Mouse (Mus musculus): ENCODE data around the gene Atp13a3.
"Not testable (repeated sequence)": the region's sequence is repeated elsewhere in the genome, so short reads cannot be mapped to it uniquely, and the experiment has no call there.

Atp13a3 gene

DNA sequence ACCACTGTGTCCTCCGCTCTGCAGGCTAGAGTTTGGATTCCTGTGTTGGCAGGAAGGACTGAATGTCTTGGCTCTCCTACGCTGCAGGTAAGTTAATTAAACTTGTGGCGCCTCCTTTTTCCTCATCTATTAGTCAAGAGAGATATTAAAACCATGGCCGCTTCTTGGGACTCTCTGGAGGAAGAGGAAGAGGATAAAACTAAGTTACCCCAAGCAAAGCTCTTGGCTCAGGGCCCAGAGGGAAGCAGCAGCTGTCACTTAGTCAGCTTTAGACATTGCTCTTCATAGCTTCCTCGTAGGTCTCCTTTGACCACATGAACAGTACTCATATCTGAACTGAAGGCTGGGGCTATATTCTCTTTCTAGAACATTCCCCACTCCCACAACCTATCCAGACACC lies 10.5 kb upstream of the Atp13a3 start:
- in situ Hi-C loops (cut with MboI, MseI), result no loop called here

DNA sequence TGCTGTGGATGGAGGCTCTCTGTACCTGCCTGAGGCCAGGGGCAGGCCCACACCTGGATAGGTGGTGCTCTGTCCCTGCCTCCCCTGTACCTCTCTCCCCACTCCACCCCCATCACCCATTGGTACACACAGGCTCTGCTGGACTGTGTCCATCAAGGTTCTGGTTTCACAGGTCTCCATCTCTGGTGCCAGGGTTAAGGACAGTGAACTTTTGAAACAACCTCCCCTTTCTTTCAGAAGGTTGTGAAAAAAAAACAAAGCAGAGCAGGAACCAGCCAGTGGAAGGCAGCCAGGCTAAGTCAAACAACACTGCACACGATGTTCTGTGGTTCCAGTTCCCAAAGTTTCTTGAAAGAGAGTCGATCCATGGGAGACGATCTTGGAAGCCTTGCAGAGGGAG lies 6.9 kb upstream of the Atp13a3 start:
- in situ Hi-C loops (cut with MboI, MseI), result no loop called here

GRCm38 (mm10) chr16:30410914-30411313 lies 5.1 kb upstream of the Atp13a3 start:
- in situ Hi-C loops (cut with MboI, MseI), result no loop called here

DNA sequence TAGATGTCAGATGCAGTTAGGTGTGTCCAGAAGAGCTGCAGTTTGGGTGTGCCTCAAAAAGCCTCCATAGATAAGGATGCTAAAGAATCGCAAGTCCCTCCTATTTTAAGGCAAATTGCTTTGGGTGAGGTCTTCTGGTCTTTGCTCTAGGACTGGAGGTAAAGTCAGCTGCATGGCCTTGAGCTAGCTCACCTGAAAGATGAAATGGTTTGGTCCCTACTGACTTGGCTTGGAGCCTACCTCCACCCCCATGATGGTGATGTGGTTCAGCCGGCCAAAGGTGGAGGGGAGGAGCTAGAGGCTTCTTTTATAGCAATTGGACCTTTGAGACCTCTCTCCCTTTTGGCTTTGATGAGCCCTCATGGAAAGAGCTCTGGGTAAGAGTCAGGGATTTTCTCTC lies 1.7 kb upstream of the Atp13a3 start:
- in situ Hi-C loops (cut with MboI, MseI), result no loop called here

GRCm38 (mm10) chr16:30403528-30403927 lies 2.2 kb downstream of the Atp13a3 start:
- in situ Hi-C loops (cut with MboI, MseI), result no loop called here

GRCm38 (mm10) chr16:30397127-30398057 lies 8.4 kb downstream of the Atp13a3 start:
- in situ Hi-C loops (cut with MboI, MseI), result no loop called here

DNA sequence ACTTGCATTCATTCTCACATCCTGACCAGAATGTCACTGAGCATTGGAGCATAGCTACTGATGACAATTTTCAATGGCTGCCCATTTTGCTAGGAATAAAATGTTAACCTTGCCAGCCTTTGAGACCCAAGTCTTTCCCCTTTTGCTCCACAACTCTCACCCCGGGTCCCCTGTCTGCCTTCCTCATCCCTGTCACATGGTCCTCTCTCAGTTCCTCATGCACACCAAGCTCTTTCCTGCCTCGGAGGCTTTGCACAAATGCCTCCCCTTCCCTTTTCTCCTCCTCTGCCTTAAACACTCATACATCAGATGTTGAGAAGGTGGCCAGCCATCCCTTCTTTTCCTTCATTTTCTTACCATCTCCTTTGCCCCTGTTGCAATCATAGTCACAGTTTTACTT lies 10.6 kb downstream of the Atp13a3 start:
- in situ Hi-C loops (cut with MboI, MseI), result no loop called here

GRCm38 (mm10) chr16:30390650-30391340 lies 15.0 kb downstream of the Atp13a3 start:
- in situ Hi-C loops (cut with MboI, MseI), result no loop called here

DNA sequence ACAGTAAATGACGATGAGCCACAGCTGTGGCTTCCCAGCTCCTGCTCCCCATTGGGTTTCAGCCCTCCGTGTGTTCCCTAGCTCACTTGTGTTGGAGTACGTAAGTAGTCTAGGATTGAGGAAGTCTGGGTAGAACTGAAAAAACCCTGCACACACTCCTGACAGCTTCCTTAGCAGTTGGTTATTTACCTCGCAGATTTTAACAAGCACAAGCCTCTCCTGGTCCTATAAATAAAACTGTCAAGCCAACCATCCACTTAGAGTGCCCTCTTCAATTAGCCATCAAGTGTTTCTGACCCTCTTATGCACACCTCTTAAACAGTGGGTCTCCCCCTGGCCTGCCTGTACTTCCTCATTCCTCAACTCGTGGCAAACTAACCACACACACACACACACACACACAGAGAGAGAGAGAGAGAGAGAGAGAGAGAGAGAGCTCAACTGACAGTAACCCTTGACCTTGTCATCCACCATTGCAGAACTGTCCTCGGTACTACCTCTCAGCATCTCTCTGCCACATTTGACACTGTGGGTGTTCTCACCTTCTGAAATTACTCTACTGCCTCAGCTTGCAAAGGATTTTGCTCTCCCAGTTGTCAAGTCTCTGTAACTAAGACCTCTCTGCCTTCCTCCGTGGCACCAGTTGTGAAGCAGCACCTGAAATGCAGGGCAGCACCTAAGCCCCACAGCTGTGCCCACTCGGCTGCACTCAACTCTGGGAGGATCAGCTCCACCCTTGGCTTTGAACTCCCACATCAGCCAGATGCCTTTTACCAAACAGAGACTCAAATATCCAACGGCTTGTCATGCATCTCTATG lies 15.7 kb downstream of the Atp13a3 start:
- in situ Hi-C loops (cut with MboI, MseI), result no loop called here

- in situ Hi-C loops (cut with MboI, MseI), result no loop called here
These were observed 16.5 kb downstream of the Atp13a3 start for GRCm38 (mm10) chr16:30389210-30389684.

DNA sequence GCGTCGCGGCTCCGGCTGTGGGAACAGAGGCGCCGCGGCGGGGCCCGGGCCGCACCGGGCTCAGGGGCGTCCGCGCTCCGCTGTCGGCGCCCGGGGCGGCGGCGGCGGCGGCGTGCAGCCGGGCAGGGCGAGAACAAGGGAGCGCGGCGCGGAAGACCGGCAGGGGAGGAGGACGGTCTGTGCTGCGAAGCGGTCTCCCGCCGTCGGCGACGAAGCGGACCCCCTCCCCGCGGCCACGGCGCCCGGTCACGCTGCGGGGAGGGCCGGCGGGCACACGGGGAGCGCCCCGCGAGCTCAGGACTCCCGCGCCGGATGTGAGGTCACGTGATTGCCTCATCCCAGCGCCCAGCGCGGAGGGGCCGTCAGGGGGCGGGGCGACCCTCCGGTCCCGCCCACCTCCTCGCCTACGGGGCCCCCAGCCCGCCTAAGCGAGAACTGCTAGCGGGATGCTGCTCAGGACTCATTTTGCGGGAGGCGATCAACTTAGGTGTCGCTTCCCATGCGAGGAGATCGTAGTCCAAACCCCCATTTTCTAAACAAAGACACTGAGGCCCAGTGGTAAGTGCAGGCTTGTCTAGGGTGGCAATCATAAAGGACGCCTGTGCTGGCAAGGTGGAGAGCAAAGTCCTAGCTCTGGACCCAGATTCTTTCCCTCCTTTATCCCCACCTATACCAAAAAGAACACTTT lies 17.1 kb downstream of the Atp13a3 start:
- in situ Hi-C loops (cut with MboI, MseI), result no loop called here

- in situ Hi-C loops (cut with MboI, MseI), result no loop called here
These were observed 17.8 kb downstream of the Atp13a3 start for GRCm38 (mm10) chr16:30387871-30388460.

DNA sequence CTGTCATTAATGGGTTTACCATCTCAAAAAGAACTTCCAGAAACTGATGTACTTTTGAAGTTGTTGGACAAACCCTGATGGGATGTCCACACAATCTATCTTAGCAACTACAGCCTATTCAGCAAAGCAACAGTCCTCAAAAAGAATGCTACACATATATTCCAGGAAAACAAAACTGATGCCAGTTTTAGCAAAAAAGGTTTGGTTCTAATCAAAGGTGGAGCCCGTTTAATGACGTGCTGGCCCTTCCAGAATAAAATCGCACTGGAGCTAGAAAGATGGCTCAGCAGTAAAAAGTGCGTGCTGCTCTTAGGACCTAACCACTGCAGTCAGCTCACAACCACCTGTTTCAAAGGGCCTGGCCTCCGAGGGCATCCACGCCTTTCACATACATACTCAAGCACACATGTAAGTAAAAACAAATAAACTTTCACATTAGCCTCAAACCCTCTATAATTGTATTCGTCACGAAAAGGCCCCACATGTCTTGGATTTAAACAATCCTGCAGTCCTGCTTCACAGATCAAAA lies 18.8 kb downstream of the Atp13a3 start:
- in situ Hi-C loops (cut with MboI, MseI), result no loop called here

- in situ Hi-C loops (cut with MboI, MseI), result no loop called here
These were observed 20.2 kb downstream of the Atp13a3 start for GRCm38 (mm10) chr16:30385531-30385930.

GRCm38 (mm10) chr16:30376237-30376636 lies 29.5 kb downstream of the Atp13a3 start:
- in situ Hi-C loops (cut with MboI, MseI), result loop anchor here (5.0 kb wide), 1 partner anchor 136 kb away; no protein-coding TSS in a partner anchor

DNA sequence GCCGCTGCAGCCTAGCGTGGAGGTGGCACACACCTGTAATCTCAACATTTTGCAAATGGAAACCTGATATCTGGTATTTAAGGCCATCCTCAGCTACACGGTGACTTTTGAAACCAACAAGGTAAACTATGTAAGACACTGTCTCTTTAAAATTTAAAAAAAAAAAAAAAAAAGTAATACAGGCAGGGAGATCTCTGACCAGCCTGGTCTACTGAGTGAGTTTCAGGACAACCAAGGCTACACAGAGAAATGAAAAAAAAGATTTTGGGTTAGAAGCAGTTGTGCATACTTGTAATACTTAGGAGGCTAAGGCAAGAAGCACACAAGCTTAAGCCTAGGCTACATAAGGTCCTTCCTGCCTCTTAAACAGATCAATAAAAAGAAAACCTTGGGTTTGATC lies 30.8 kb downstream of the Atp13a3 start:
- in situ Hi-C loops (cut with MboI, MseI), result loop anchor here (5.0 kb wide), 1 partner anchor 137 kb away; no protein-coding TSS in a partner anchor

- in situ Hi-C loops (cut with MboI, MseI), result no loop called here
These were observed 31.5 kb downstream of the Atp13a3 start for GRCm38 (mm10) chr16:30374266-30374665.

DNA sequence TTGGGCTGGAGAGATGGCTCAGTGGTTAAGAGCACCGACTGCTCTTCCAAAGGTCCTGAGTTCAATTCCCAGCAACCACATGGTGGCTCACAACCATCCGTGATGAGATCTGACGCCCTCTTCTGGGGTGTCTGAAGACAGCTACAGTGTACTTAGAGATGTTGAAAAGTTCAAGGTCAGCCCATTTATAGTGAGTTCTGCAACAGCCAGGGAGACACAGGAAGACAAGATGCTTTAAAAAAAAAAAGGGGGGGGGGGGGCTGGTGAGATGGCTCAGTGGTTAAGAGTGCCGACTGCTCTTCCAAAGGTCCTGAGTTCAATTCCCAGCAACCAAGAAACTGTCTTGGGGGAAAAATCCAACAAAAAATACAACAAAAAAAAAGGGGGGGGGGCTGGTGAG lies 32.5 kb downstream of the Atp13a3 start:
- in situ Hi-C loops (cut with MboI, MseI), result not testable (repeated sequence)

DNA sequence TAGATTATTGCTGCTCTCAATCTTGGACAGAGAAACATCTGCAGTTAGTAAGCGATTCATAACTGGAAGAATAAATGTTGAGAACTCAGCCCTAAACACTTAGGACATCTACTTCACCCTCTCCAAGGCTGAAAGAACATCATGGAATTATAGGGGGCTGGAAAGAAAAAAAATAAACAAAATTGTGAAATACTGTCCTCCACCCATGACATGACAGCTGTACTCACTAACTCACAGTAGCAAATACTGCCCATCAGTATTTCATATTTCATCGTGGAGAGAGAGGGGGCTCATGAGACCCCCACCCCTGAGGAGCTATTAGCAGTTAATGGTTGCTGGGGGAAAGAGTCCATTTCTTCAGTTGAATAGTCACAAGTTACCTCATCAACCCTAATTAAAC lies 38.4 kb downstream of the Atp13a3 start:
- in situ Hi-C loops (cut with MboI, MseI), result no loop called here

GRCm38 (mm10) chr16:30364604-30365003 lies 41.2 kb downstream of the Atp13a3 start:
- in situ Hi-C loops (cut with MboI, MseI), result no loop called here

Data from regulatory T cell (primary cell).